Mouse (Mus musculus) ovary, adult 18-20 months (tissue): ENCODE measurements around the gene Smarca1.

Source experiments
- DNase-seq: peaks from one replicate; pipeline ENCODE4 v3.0.0; 2022; ENCODE audit warnings: low spot score, mixed read lengths

Smarca1 gene

GRCm38 (mm10) chrX:47892431-47893024 lies at the start of gene Smarca1:
TSS of gene Smarca1 (minus strand) at chrX:47892974.
- DNase-seq, result no peak

GRCm38 (mm10) chrX:47937740-47938139 lies 45.0 kb upstream of the Smarca1 start:
- no peak for DNase-seq

- no peak for DNase-seq
Measured at GRCm38 (mm10) chrX:47936885-47937284, 44.1 kb upstream of the Smarca1 start.

- no peak for DNase-seq
Measured at GRCm38 (mm10) chrX:47934352-47934751, 41.6 kb upstream of the Smarca1 start.

GRCm38 (mm10) chrX:47930449-47930848 lies 37.7 kb upstream of the Smarca1 start:
- DNase-seq, result no peak

- no peak for DNase-seq
Measured at GRCm38 (mm10) chrX:47927981-47928380, 35.2 kb upstream of the Smarca1 start.

- DNase-seq, result no peak
Measured at GRCm38 (mm10) chrX:47920541-47920940, 27.8 kb upstream of the Smarca1 start.

GRCm38 (mm10) chrX:47916831-47917230 lies 24.1 kb upstream of the Smarca1 start:
- no peak for DNase-seq

- no peak for DNase-seq
Measured at GRCm38 (mm10) chrX:47913543-47913938, 20.8 kb upstream of the Smarca1 start.

- no peak for DNase-seq
Measured at GRCm38 (mm10) chrX:47912904-47913542, 20.2 kb upstream of the Smarca1 start.

GRCm38 (mm10) chrX:47912306-47912792 lies 19.6 kb upstream of the Smarca1 start, which contains the start of gene Ocrl:
TSS of gene Ocrl (plus strand) at chrX:47912387.
- DNase-seq, result peak; percentile 28

- no peak for DNase-seq
Measured at GRCm38 (mm10) chrX:47891907-47892430, 805 bp downstream of the Smarca1 start.

- DNase-seq, result no peak
Measured at GRCm38 (mm10) chrX:47891243-47891906, 1.4 kb downstream of the Smarca1 start.

GRCm38 (mm10) chrX:47887401-47887800 lies 5.4 kb downstream of the Smarca1 start:
- DNase-seq, result no peak

GRCm38 (mm10) chrX:47882813-47883212 lies 10.0 kb downstream of the Smarca1 start:
- no peak for DNase-seq

- DNase-seq, result no peak
Measured at GRCm38 (mm10) chrX:47880052-47880451, 12.7 kb downstream of the Smarca1 start.

GRCm38 (mm10) chrX:47858544-47858943 lies 34.2 kb downstream of the Smarca1 start:
- no peak for DNase-seq

GRCm38 (mm10) chrX:47835835-47836195 lies 57.0 kb downstream of the Smarca1 start:
- no peak for DNase-seq

- peak; percentile 11 for DNase-seq
Measured at GRCm38 (mm10) chrX:47835098-47835834, 57.5 kb downstream of the Smarca1 start.

- DNase-seq, result no peak
Measured at GRCm38 (mm10) chrX:47833431-47833830, 59.3 kb downstream of the Smarca1 start.

- DNase-seq, result no peak
Measured at GRCm38 (mm10) chrX:47820566-47820965, 72.2 kb downstream of the Smarca1 start.

GRCm38 (mm10) chrX:47808717-47809116 lies 84.1 kb downstream of the Smarca1 start:
- DNase-seq, result no peak
